Mouse (Mus musculus): Measurements from ENCODE around the gene Srpk3. TPM values are rescaled to one million over a fixed set of nuclear protein-coding genes. Genes with fewer than 3 reads are reported as not detected.

Gene Srpk3
- polyA plus RNA-seq, 1 experiment from 2014 or later, result 1.3 TPM

GRCm38 (mm10) chrX:73824185-73825151, 50.3 kb downstream of the Srpk3 start, which contains the start of gene Pdzd4:
TSS of gene Pdzd4 (minus strand) at chrX:73824969.
- 11% methylated on average over 71 of the region's 84 CpGs for WGBS
- H3K9ac ChIP-seq (ENCODE audit: low read depth, low read length), result peak within 1 kb of the TSS; percentile 43; the same call in 1 of the 2 replicates

More at GRCm38 (mm10) chrX:73824185-73825151, 50.3 kb downstream of the Srpk3 start, which contains the start of gene Pdzd4:
- peak within 1 kb of the TSS; percentile 81 for H3K4me2 ChIP-seq
- peaks cover 40% of the 10 kb centered on the region for H3K27me3 ChIP-seq (replicated peaks; ENCODE audit: control insufficient read depth, insufficient read depth, low read length)
- no peaks in the 10 kb centered on the region for H3K36me3 ChIP-seq (ENCODE audit: control insufficient read depth, insufficient read depth, low read length)
- no peak; the same call in 1 of the 2 replicates for ATAC-seq (replicated peaks; ENCODE audit: low FRiP score)
- no peak within 1 kb of the TSS for H3K27ac ChIP-seq (ENCODE audit: low read depth, low read length)
- H3K4me3 ChIP-seq (ENCODE audit: low read depth, low read length), result peak within 1 kb of the TSS; percentile 56
- 0 out of 2 replicates have a peak, but pooled peaks cover 3% of the 10 kb centered on the region for H3K4me1 ChIP-seq (replicated peaks; ENCODE audit: control insufficient read depth, insufficient read depth, low read length)
- peak; percentile 47 for DNase-seq (ENCODE audit: low spot score)
- H3K9me3 ChIP-seq (ENCODE audit: control insufficient read depth, low read length), result no peaks in the 10 kb centered on the region

Other genes starting within 250 kb of the Srpk3 start
- 20.6 and 30.7 TPM in 2 replicates for gene Dusp9, start 135.0 kb upstream of the Srpk3 start, polyA plus RNA-seq (2014; fragmentation: Nextera tagmentation; extraction: Ambion mirVana)
- gene Pnck, start 114.3 kb upstream of the Srpk3 start, polyA plus RNA-seq (2014; fragmentation: Nextera tagmentation; extraction: Ambion mirVana), result 2.2 and 2.3 TPM in 2 replicates
- 2.2 and 2.4 TPM in 2 replicates for gene Slc6a8, start 101.3 kb upstream of the Srpk3 start, polyA plus RNA-seq (2014; fragmentation: Nextera tagmentation; extraction: Ambion mirVana)
- gene Bcap31, start 58.2 kb upstream of the Srpk3 start, polyA plus RNA-seq (2014; fragmentation: Nextera tagmentation; extraction: Ambion mirVana), result 258 and 265 TPM in 2 replicates
- gene Abcd1, start 57.8 kb upstream of the Srpk3 start, polyA plus RNA-seq (2014; fragmentation: Nextera tagmentation; extraction: Ambion mirVana), result 13.0 and 13.3 TPM in 2 replicates
- 0.36 and 0.49 TPM in 2 replicates for gene Plxnb3, start 17.3 kb upstream of the Srpk3 start, polyA plus RNA-seq (2014; fragmentation: Nextera tagmentation; extraction: Ambion mirVana)
- 196 and 206 TPM in 2 replicates for gene Idh3g, start 12.5 kb downstream of the Srpk3 start, polyA plus RNA-seq (2014; fragmentation: Nextera tagmentation; extraction: Ambion mirVana)
- gene Ssr4, start 12.6 kb downstream of the Srpk3 start, polyA plus RNA-seq (2014; fragmentation: Nextera tagmentation; extraction: Ambion mirVana), result 207 and 230 TPM in 2 replicates
- gene Pdzd4, start 50.6 kb downstream of the Srpk3 start, polyA plus RNA-seq (2014; fragmentation: Nextera tagmentation; extraction: Ambion mirVana), result 0.25 and 0.86 TPM in 2 replicates
- gene Avpr2, start 117.7 kb downstream of the Srpk3 start, polyA plus RNA-seq (2014; fragmentation: Nextera tagmentation; extraction: Ambion mirVana), result 0.17 and 0.22 TPM in 2 replicates
- gene L1cam, start 121.7 kb downstream of the Srpk3 start, polyA plus RNA-seq (2014; fragmentation: Nextera tagmentation; extraction: Ambion mirVana), result 0.42 and 0.95 TPM in 2 replicates
- 10.2 and 12.9 TPM in 2 replicates for gene Arhgap4, start 147.5 kb downstream of the Srpk3 start, polyA plus RNA-seq (2014; fragmentation: Nextera tagmentation; extraction: Ambion mirVana)
- gene Naa10, start 147.5 kb downstream of the Srpk3 start, polyA plus RNA-seq (2014; fragmentation: Nextera tagmentation; extraction: Ambion mirVana), result 210 TPM in 2 replicates
- gene Renbp, start 156.4 kb downstream of the Srpk3 start, polyA plus RNA-seq (2014; fragmentation: Nextera tagmentation; extraction: Ambion mirVana), result 30.3 and 32.5 TPM in 2 replicates
- gene Hcfc1, start 192.0 kb downstream of the Srpk3 start, polyA plus RNA-seq (2014; fragmentation: Nextera tagmentation; extraction: Ambion mirVana), result 68.6 and 72.8 TPM in 2 replicates
- gene Irak1, start 249.5 kb downstream of the Srpk3 start, polyA plus RNA-seq (2014; fragmentation: Nextera tagmentation; extraction: Ambion mirVana), result 51.8 and 61.0 TPM in 2 replicates